Mouse (Mus musculus) ovary, postnatal 14 days (tissue): Measurements from ENCODE around the gene Rbbp9.

ENCODE experiments used
- DNase-seq: peaks from one replicate; pipeline ENCODE4 v3.0.0; 2022; ENCODE audit warnings: low spot score

The Rbbp9 gene

GRCm38 (mm10) chr2:144502134-144502533 is 48.5 kb downstream of the Rbbp9 start:
- no peak for DNase-seq
